8 mouse cellular contexts compared by ENCODE assay signal in genomic region chr3:144453701-144454430, GRCm38 (mm10).
DNase-seq lines count a peak whose midpoint lies in the region; ATAC-seq lines count a peak whose summit lies in the region.

No protein-coding gene starts in this region.

- DNase-seq in urinary bladder, postnatal 14 days (ENCODE audit: low spot score), result peak; percentile 26
- no peak for DNase-seq in urinary bladder, adult 18-20 months (ENCODE audit: low spot score in 2 of 2)
- peak; percentile 23 for DNase-seq in cerebellum, adult 11 months
- DNase-seq in intestine, embryonic 14.5 days (ENCODE audit: low spot score), result peak; percentile 64
- peak; percentile 35 to 44 for DNase-seq in natural killer cell, adult 2 months (ENCODE audit: low spot score in 2 of 2)
- no peak for DNase-seq in urinary bladder, postnatal 10 days (ENCODE audit: low spot score)

- no peaks in the 10 kb centered on the region; the same call in 1 of the 2 replicates for H3K36me3 ChIP-seq in forebrain, embryonic 16.5 days (ENCODE audit: control insufficient read depth, insufficient read depth)
- H3K36me3 ChIP-seq in intestine, embryonic 14.5 days (ENCODE audit: control insufficient read depth, insufficient read depth, low read length), result peaks cover 23% of the 10 kb centered on the region
- H3K36me3 ChIP-seq in limb, embryonic 15.5 days, result peaks cover 12% of the 10 kb centered on the region; the same call in 1 of the 2 replicates

- H3K4me3 ChIP-seq in forebrain, embryonic 16.5 days (replicated peaks; ENCODE audit: low read length), result no peak overlapping the region
- no peak overlapping the region for H3K4me3 ChIP-seq in intestine, embryonic 14.5 days (ENCODE audit: low read depth, low read length)
- no peak overlapping the region for H3K4me3 ChIP-seq in limb, embryonic 15.5 days

- no peaks in the 10 kb centered on the region for H3K27me3 ChIP-seq in forebrain, embryonic 16.5 days (replicated peaks; ENCODE audit: control insufficient read depth, insufficient read depth, low read length)
- no peaks in the 10 kb centered on the region for H3K27me3 ChIP-seq in intestine, embryonic 14.5 days (replicated peaks; ENCODE audit: control insufficient read depth, insufficient read depth, low read length)
- no peaks in the 10 kb centered on the region for H3K27me3 ChIP-seq in limb, embryonic 15.5 days

- H3K4me2 ChIP-seq in forebrain, embryonic 16.5 days (ENCODE audit: low read length), result no peak overlapping the region
- H3K4me2 ChIP-seq in intestine, embryonic 14.5 days (ENCODE audit: low read length), result no peak overlapping the region
- no peak overlapping the region for H3K4me2 ChIP-seq in limb, embryonic 15.5 days

- peak overlapping the region; percentile 30 for H3K27ac ChIP-seq in forebrain, embryonic 16.5 days (ENCODE audit: low read length)
- no peak overlapping the region for H3K27ac ChIP-seq in intestine, embryonic 14.5 days (ENCODE audit: low read depth)
- no peak overlapping the region for H3K27ac ChIP-seq in limb, embryonic 15.5 days

- H3K9ac ChIP-seq in forebrain, embryonic 16.5 days (replicated peaks; ENCODE audit: low read depth, low read length), result peak overlapping the region; percentile 27; the same call in 1 of the 2 replicates
- no peak overlapping the region for H3K9ac ChIP-seq in intestine, embryonic 14.5 days (ENCODE audit: low read length)
- no peak overlapping the region for H3K9ac ChIP-seq in limb, embryonic 15.5 days

- peaks cover 13% of the 10 kb centered on the region for H3K4me1 ChIP-seq in forebrain, embryonic 16.5 days (replicated peaks; ENCODE audit: control insufficient read depth, insufficient read depth, low read length)
- H3K4me1 ChIP-seq in intestine, embryonic 14.5 days (replicated peaks; ENCODE audit: control insufficient read depth, insufficient read depth, low read length), result 0 out of 2 replicates have a peak, but pooled peaks cover 10% of the 10 kb centered on the region
- no peaks in the 10 kb centered on the region for H3K4me1 ChIP-seq in limb, embryonic 15.5 days

- WGBS in forebrain, embryonic 16.5 days, result 50% methylated on average over 19 of the region's 19 CpGs
- WGBS in intestine, embryonic 14.5 days, result 50% methylated on average over 19 of the region's 19 CpGs
- WGBS in limb, embryonic 15.5 days, result 69% methylated on average over 19 of the region's 19 CpGs

- no peaks in the 10 kb centered on the region for H3K9me3 ChIP-seq in forebrain, embryonic 16.5 days (ENCODE audit: control insufficient read depth, low read length)
- H3K9me3 ChIP-seq in intestine, embryonic 14.5 days (ENCODE audit: control insufficient read depth, low read length), result no peaks in the 10 kb centered on the region
- H3K9me3 ChIP-seq in limb, embryonic 15.5 days, result no peaks in the 10 kb centered on the region

- ATAC-seq in forebrain, embryonic 16.5 days, result peak; percentile 93
- ATAC-seq in intestine, embryonic 14.5 days (replicated peaks; ENCODE audit: low FRiP score, low TSS enrichment, low read depth), result peak; percentile 73
- ATAC-seq in limb, embryonic 15.5 days (ENCODE audit: insufficient number of reproducible peaks, low FRiP score, low TSS enrichment, low read depth), result peak; percentile 62; the same call in 1 of the 2 replicates

Comparison
In these comparisons a context has a peak if more than half of its experiments do, and no peak if none do; other contexts are left out.
1. DNase-seq: peak in urinary bladder, postnatal 14 days (single experiment), cerebellum, adult 11 months (single experiment), intestine, embryonic 14.5 days (single experiment) and natural killer cell, adult 2 months (2 of 2); none in urinary bladder, adult 18-20 months (0 of 2) and urinary bladder, postnatal 10 days (single experiment).
2. Peak in every context shown above with its lines, with median percentiles within 50 percentile points of each other: ATAC-seq.